Mouse (Mus musculus) stomach, postnatal 0 days (tissue): ENCODE data around the gene Adamtsl2.

Experiments used
- CTCF ChIP-seq: IDR thresholded peaks from 2 replicates; pipeline ENCODE4 v1.5.1; 2016; ENCODE audit warnings: antibody characterized with exemption, low read depth, mild to moderate bottlenecking, moderate library complexity
- EP300 ChIP-seq: optimal IDR thresholded peaks from 2 replicates; pipeline ENCODE3; 2016; ENCODE audit warnings: antibody characterized with exemption

GRCm38 (mm10) chr2:27045979-27046770 lies 33.0 kb upstream of the Adamtsl2 start:
- TF ChIP-seq CTCF (no peak; the same call in 1 of the 2 replicates), EP300 (no peak)
